Mouse (Mus musculus): ENCODE measurements at regions not wholly inside any gene's neighbourhood (a gene's known extent, or its start where the extent isn't known, plus 50 kb on each side); places are given as distances from the start of the nearest gene placed in this dataset.

DNA sequence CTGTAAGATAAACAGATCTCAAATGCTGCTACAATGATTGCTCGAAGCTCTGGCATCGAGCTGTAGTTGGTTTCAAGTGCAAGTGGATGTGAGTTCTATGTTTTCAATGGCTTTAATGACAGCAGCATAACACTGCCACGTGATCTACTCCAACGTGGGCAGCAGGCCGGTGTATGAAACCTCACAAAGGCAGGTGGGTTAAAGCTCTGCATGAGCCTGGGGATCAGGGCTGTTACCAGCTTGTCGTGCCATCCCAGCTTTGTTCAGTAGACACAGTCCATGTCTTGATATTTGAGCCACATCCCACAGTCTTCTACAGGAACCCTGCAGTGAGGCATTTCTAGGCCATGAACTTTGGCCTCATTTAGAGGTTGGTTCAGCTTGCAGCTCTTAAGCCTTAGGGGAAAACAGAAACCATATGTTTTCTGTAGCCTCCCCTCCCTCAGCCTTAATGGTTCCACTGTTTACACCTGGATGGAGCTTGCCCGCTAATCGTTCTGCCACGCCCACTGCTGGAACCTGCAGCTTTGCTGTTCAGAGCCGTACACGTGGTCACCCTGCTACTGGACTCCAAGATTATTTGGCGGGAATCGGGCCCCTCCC lies 121.8 kb upstream of the Serpine2 start:
- no peak for ATAC-seq (ENCODE audit: low read depth)
- Histone ChIP-seq H3K9ac (ENCODE audit: low read length) (no peak overlapping the region), H3K4me3 (ENCODE audit: low read length) (no peak overlapping the region), H3K36me3 (ENCODE audit: control insufficient read depth, insufficient read depth, low read length) (no peaks in the 10 kb centered on the region), H3K27ac (ENCODE audit: low read length) (no peak overlapping the region), H3K4me2 (ENCODE audit: low read depth, low read length) (no peak overlapping the region), H3K27me3 (ENCODE audit: control insufficient read depth, insufficient read depth, low read depth, low read length) (no peaks in the 10 kb centered on the region), H3K9me3 (ENCODE audit: control insufficient read depth, low read length) (no peaks in the 10 kb centered on the region), H3K4me1 (replicated peaks; ENCODE audit: control insufficient read depth, insufficient read depth, low read length) (no peaks in the 10 kb centered on the region)
- 81% methylated on average over 13 of the region's 13 CpGs for WGBS

- H3K27ac ChIP-seq (ENCODE audit: low read length), result no peak overlapping the region
- ATAC-seq (ENCODE audit: low read depth), result no peak
- H3K4me1 ChIP-seq (replicated peaks; ENCODE audit: control insufficient read depth, insufficient read depth, low read length), result no peaks in the 10 kb centered on the region
- H3K9me3 ChIP-seq (ENCODE audit: control insufficient read depth, low read length), result no peaks in the 10 kb centered on the region
- H3K27me3 ChIP-seq (ENCODE audit: control insufficient read depth, insufficient read depth, low read depth, low read length), result no peaks in the 10 kb centered on the region
- no peaks in the 10 kb centered on the region for H3K36me3 ChIP-seq (ENCODE audit: control insufficient read depth, insufficient read depth, low read length)
- WGBS, result 55% methylated on average over 6 of the region's 6 CpGs
- H3K9ac ChIP-seq (ENCODE audit: low read length), result no peak overlapping the region
- no peak overlapping the region for H3K4me2 ChIP-seq (ENCODE audit: low read depth, low read length)
- H3K4me3 ChIP-seq (ENCODE audit: low read length), result no peak overlapping the region
These were observed 118.9 kb upstream of the Serpine2 start for GRCm38 (mm10) chr1:79979863-79980262.

DNA sequence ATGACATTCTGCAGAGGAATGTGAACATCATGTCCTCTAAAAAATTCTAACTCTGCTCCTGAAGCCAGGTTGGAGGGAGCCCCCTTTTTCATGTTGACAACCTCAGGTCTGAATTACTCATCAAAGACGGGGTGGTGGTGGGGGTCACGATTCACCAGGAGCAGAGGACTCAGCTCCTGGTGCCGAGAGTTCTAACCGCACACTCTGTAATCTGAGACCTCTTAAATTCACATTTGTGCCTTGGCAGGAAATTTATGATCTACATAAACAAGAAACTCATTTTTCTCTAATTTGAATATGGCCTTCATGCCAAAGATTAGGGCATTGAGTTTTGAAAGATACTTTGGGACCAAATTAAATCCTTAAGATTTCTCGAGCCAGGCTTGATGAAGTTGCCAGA lies 117.2 kb upstream of the Serpine2 start:
- no peaks in the 10 kb centered on the region for H3K4me1 ChIP-seq (replicated peaks; ENCODE audit: control insufficient read depth, insufficient read depth, low read length)
- no peak overlapping the region for H3K9ac ChIP-seq (ENCODE audit: low read length)
- no peaks in the 10 kb centered on the region for H3K27me3 ChIP-seq (ENCODE audit: control insufficient read depth, insufficient read depth, low read depth, low read length)
- no peak overlapping the region for H3K4me3 ChIP-seq (ENCODE audit: low read length)
- 48% methylated on average over 5 of the region's 5 CpGs for WGBS
- no peaks in the 10 kb centered on the region for H3K9me3 ChIP-seq (ENCODE audit: control insufficient read depth, low read length)
- no peak overlapping the region for H3K4me2 ChIP-seq (ENCODE audit: low read depth, low read length)
- H3K36me3 ChIP-seq (ENCODE audit: control insufficient read depth, insufficient read depth, low read length), result no peaks in the 10 kb centered on the region
- no peak overlapping the region for H3K27ac ChIP-seq (ENCODE audit: low read length)
- no peak for ATAC-seq (ENCODE audit: low read depth)

DNA sequence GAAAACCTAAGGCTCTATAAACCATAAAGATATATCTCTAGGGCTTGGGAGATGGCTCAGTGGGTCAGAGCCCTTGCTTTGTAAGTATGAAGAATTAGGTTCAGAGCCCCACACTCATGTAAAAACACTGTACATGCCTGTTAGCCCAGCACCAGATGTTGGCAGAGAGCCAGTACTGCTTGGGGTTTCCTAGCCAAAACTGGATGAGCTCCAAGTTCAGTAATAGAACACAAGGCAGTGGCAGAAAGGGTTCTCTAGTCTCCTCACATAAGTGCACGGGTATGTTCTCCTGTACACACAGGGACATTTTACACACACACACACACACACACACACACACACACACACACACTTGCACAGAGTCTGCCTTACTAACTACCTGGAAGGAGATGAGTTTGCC lies 95.1 kb upstream of the Serpine2 start:
- Histone ChIP-seq H3K4me2 (ENCODE audit: low read depth, low read length) (no peak overlapping the region), H3K36me3 (ENCODE audit: control insufficient read depth, insufficient read depth, low read length) (no peaks in the 10 kb centered on the region), H3K4me3 (ENCODE audit: low read length) (no peak overlapping the region), H3K27ac (ENCODE audit: low read length) (no peak overlapping the region), H3K9me3 (ENCODE audit: control insufficient read depth, low read length) (no peaks in the 10 kb centered on the region), H3K9ac (ENCODE audit: low read length) (no peak overlapping the region), H3K27me3 (ENCODE audit: control insufficient read depth, insufficient read depth, low read depth, low read length) (no peaks in the 10 kb centered on the region), H3K4me1 (replicated peaks; ENCODE audit: control insufficient read depth, insufficient read depth, low read length) (peaks cover 6% of the 10 kb centered on the region)
- peak; percentile 76 for ATAC-seq (ENCODE audit: low read depth)
- 0% methylated on average over 1 of the region's 1 CpGs for WGBS

GRCm38 (mm10) chr1:79944231-79944630 lies 83.3 kb upstream of the Serpine2 start:
- no peaks in the 10 kb centered on the region for H3K36me3 ChIP-seq (ENCODE audit: control insufficient read depth, insufficient read depth, low read length)
- no peaks in the 10 kb centered on the region for H3K27me3 ChIP-seq (ENCODE audit: control insufficient read depth, insufficient read depth, low read depth, low read length)
- no peaks in the 10 kb centered on the region for H3K4me1 ChIP-seq (replicated peaks; ENCODE audit: control insufficient read depth, insufficient read depth, low read length)
- H3K9me3 ChIP-seq (ENCODE audit: control insufficient read depth, low read length), result 0 out of 2 replicates have a peak, but pooled peaks cover under 1% of the 10 kb centered on the region
- no peak overlapping the region for H3K4me3 ChIP-seq (ENCODE audit: low read length)
- no peak overlapping the region for H3K9ac ChIP-seq (ENCODE audit: low read length)
- 48% methylated on average over 4 of the region's 4 CpGs for WGBS
- no peak overlapping the region for H3K27ac ChIP-seq (ENCODE audit: low read length)
- no peak overlapping the region for H3K4me2 ChIP-seq (ENCODE audit: low read depth, low read length)
- ATAC-seq (ENCODE audit: low read depth), result no peak

GRCm38 (mm10) chr1:79932435-79932834 lies 71.5 kb upstream of the Serpine2 start:
- Histone ChIP-seq H3K4me1 (replicated peaks; ENCODE audit: control insufficient read depth, insufficient read depth, low read length) (no peaks in the 10 kb centered on the region), H3K27me3 (ENCODE audit: control insufficient read depth, insufficient read depth, low read depth, low read length) (no peaks in the 10 kb centered on the region), H3K9me3 (ENCODE audit: control insufficient read depth, low read length) (no peaks in the 10 kb centered on the region), H3K27ac (ENCODE audit: low read length) (peak overlapping the region; percentile 88), H3K4me2 (ENCODE audit: low read depth, low read length) (no peak overlapping the region), H3K36me3 (ENCODE audit: control insufficient read depth, insufficient read depth, low read length) (no peaks in the 10 kb centered on the region), H3K4me3 (ENCODE audit: low read length) (no peak overlapping the region), H3K9ac (ENCODE audit: low read length) (no peak overlapping the region)
- 40% methylated on average over 5 of the region's 5 CpGs for WGBS
- peak; percentile 96 for ATAC-seq (ENCODE audit: low read depth)

- no peaks in the 10 kb centered on the region for H3K27me3 ChIP-seq (ENCODE audit: control insufficient read depth, insufficient read depth, low read depth, low read length)
- H3K4me2 ChIP-seq (ENCODE audit: low read depth, low read length), result no peak overlapping the region
- H3K9ac ChIP-seq (ENCODE audit: low read length), result no peak overlapping the region
- no peak overlapping the region for H3K4me3 ChIP-seq (ENCODE audit: low read length)
- H3K4me1 ChIP-seq (replicated peaks; ENCODE audit: control insufficient read depth, insufficient read depth, low read length), result peaks cover 6% of the 10 kb centered on the region; the same call in 1 of the 2 replicates
- H3K36me3 ChIP-seq (ENCODE audit: control insufficient read depth, insufficient read depth, low read length), result no peaks in the 10 kb centered on the region
- H3K9me3 ChIP-seq (ENCODE audit: control insufficient read depth, low read length), result no peaks in the 10 kb centered on the region
- ATAC-seq (ENCODE audit: low read depth), result no peak
- no peak overlapping the region for H3K27ac ChIP-seq (ENCODE audit: low read length)
- 39% methylated on average over 2 of the region's 2 CpGs for WGBS
These were observed 66.8 kb upstream of the Serpine2 start for GRCm38 (mm10) chr1:79927740-79928139.

DNA sequence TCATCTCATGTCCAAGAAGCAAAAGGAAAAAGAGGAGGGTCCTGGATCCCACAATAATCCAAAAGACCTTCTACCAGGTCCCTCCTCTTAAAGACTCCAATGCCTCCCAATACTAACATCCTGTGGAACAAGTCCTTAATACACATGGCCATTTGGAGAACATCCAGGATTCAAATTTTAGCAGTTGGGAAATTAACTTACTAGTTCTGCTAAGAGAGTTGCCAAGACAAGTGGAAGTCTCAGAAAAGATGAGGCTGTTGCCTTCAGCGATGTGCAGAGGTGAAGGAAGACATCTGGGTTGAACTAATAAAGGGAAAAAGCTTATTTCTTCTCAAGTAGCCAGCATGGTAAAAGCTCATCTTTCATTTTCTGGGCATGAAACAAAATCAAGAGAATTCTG lies 64.8 kb upstream of the Serpine2 start:
- Histone ChIP-seq H3K27me3 (ENCODE audit: control insufficient read depth, insufficient read depth, low read depth, low read length) (no peaks in the 10 kb centered on the region), H3K9me3 (ENCODE audit: control insufficient read depth, low read length) (no peaks in the 10 kb centered on the region), H3K9ac (ENCODE audit: low read length) (no peak overlapping the region), H3K27ac (ENCODE audit: low read length) (peak overlapping the region; percentile 27; the same call in 1 of the 2 replicates), H3K4me1 (replicated peaks; ENCODE audit: control insufficient read depth, insufficient read depth, low read length) (peaks cover 9% of the 10 kb centered on the region; the same call in 1 of the 2 replicates), H3K36me3 (ENCODE audit: control insufficient read depth, insufficient read depth, low read length) (no peaks in the 10 kb centered on the region), H3K4me3 (ENCODE audit: low read length) (no peak overlapping the region), H3K4me2 (ENCODE audit: low read depth, low read length) (no peak overlapping the region)
- 37% methylated on average over 1 of the region's 1 CpGs for WGBS
- peak; percentile 74 for ATAC-seq (ENCODE audit: low read depth)

GRCm38 (mm10) chr1:79921890-79922289 lies 60.9 kb upstream of the Serpine2 start:
- peaks cover 9% of the 10 kb centered on the region; the same call in 1 of the 2 replicates for H3K4me1 ChIP-seq (replicated peaks; ENCODE audit: control insufficient read depth, insufficient read depth, low read length)
- H3K36me3 ChIP-seq (ENCODE audit: control insufficient read depth, insufficient read depth, low read length), result no peaks in the 10 kb centered on the region
- WGBS, result 53% methylated on average over 3 of the region's 3 CpGs
- H3K27ac ChIP-seq (ENCODE audit: low read length), result 0 out of 2 replicates have a peak overlapping the region, but pooled peaks have one; percentile 27
- no peaks in the 10 kb centered on the region for H3K27me3 ChIP-seq (ENCODE audit: control insufficient read depth, insufficient read depth, low read depth, low read length)
- H3K4me3 ChIP-seq (ENCODE audit: low read length), result no peak overlapping the region
- H3K9ac ChIP-seq (ENCODE audit: low read length), result no peak overlapping the region
- ATAC-seq (ENCODE audit: low read depth), result no peak
- no peaks in the 10 kb centered on the region for H3K9me3 ChIP-seq (ENCODE audit: control insufficient read depth, low read length)
- no peak overlapping the region for H3K4me2 ChIP-seq (ENCODE audit: low read depth, low read length)

Measured in lung, embryonic 16.5 days (tissue).